Mouse (Mus musculus) erythroblast, adult 5-6 weeks (primary cell): Measurements from ENCODE around the gene Gja5. TPM values are rescaled to one million over a fixed set of nuclear protein-coding genes. Genes with fewer than 3 reads are reported as not detected.
A peak's percentile ranks its signal among the peaks of the same experiment; 100 is the strongest.

ENCODE experiments used
- ATAC-seq: replicated peaks from 2 replicates; pipeline ENCODE4 v1.8.0; 2016; ENCODE audit warnings: moderate number of reproducible peaks, mild to moderate bottlenecking, moderate TSS enrichment, inconsistent platforms; ENCODE audit not compliant: poor library complexity, low FRiP score, severe bottlenecking
- total RNA-seq, 2 experiments: library from RNA; stranded (forward) in 1 of 2; stranded (reverse) in 1 of 2; fragments of 150-400 nt in 1 of 2; fragments of 200-764, 138-1000 nt in 1 of 2; gene quantifications; 2 replicates each; pipeline versions ENCODE4 v1.2.3 to v1.2.4; 2015 to 2017; ENCODE audit warnings: low replicate concordance in 2 of 2

Gja5 gene
- total RNA-seq (2015; ENCODE audit: low replicate concordance) (1.3 TPM in 1 of 2 replicates, not detected in the other), total RNA-seq (2017; ENCODE audit: low replicate concordance) (not detected in 2 replicates)

- ATAC-seq = no peak
Measured at GRCm38 (mm10) chr3:96904393-96904792, at the start of gene Gja5. TSS of gene Gja5 (plus strand) at chr3:96904693.

GRCm38 (mm10) chr3:96855833-96856232 is 48.7 kb upstream of the Gja5 start:
- no peak for ATAC-seq

GRCm38 (mm10) chr3:96860498-96860897 is 44.0 kb upstream of the Gja5 start:
- ATAC-seq = no peak

- no peak for ATAC-seq
Measured at GRCm38 (mm10) chr3:96867863-96868262, 36.6 kb upstream of the Gja5 start.

GRCm38 (mm10) chr3:96868566-96868965 is 35.9 kb upstream of the Gja5 start:
- ATAC-seq = no peak

GRCm38 (mm10) chr3:96869091-96869490 is 35.4 kb upstream of the Gja5 start:
- no peak for ATAC-seq

- ATAC-seq = no peak
Measured at GRCm38 (mm10) chr3:96870270-96870669, 34.2 kb upstream of the Gja5 start.

GRCm38 (mm10) chr3:96871070-96871469 is 33.4 kb upstream of the Gja5 start:
- no peak for ATAC-seq

GRCm38 (mm10) chr3:96872501-96872900 is 32.0 kb upstream of the Gja5 start:
- no peak for ATAC-seq

- ATAC-seq = no peak
Measured at GRCm38 (mm10) chr3:96874808-96875571, 29.5 kb upstream of the Gja5 start.

- ATAC-seq = no peak
Measured at GRCm38 (mm10) chr3:96879536-96879935, 25.0 kb upstream of the Gja5 start.

GRCm38 (mm10) chr3:96880385-96880784 is 24.1 kb upstream of the Gja5 start:
- no peak for ATAC-seq

GRCm38 (mm10) chr3:96881557-96881956 is 22.9 kb upstream of the Gja5 start:
- no peak for ATAC-seq

GRCm38 (mm10) chr3:96882061-96882849 is 22.2 kb upstream of the Gja5 start:
- no peak for ATAC-seq

GRCm38 (mm10) chr3:96883690-96884089 is 20.8 kb upstream of the Gja5 start:
- no peak for ATAC-seq

- no peak for ATAC-seq
Measured at GRCm38 (mm10) chr3:96902336-96902999, 2.0 kb upstream of the Gja5 start.

- ATAC-seq = peak; percentile 100
Measured at GRCm38 (mm10) chr3:96904851-96905541, 503 bp downstream of the Gja5 start, which contains the start of gene Gpr89. TSS of gene Gpr89 (minus strand) at chr3:96905346.

- peak; percentile 30; the same call in 1 of the 2 replicates for ATAC-seq
Measured at GRCm38 (mm10) chr3:96905592-96905991, 1.1 kb downstream of the Gja5 start.

GRCm38 (mm10) chr3:96920991-96921390 is 16.5 kb downstream of the Gja5 start:
- ATAC-seq = no peak

- no peak for ATAC-seq
Measured at GRCm38 (mm10) chr3:96924631-96925030, 20.1 kb downstream of the Gja5 start.
